Mouse (Mus musculus): ENCODE measurements at regions not wholly inside any gene's neighbourhood (a gene's known extent, or its start where the extent isn't known, plus 50 kb on each side); places are given as distances from the start of the nearest gene placed in this dataset.

GRCm38 (mm10) chr14:105728841-105729240, 167.8 kb downstream of the Spry2 start:
- no peaks in the 10 kb centered on the region for H3K9me3 ChIP-seq
- no peak overlapping the region for H3K9ac ChIP-seq
- 90% methylated on average over 5 of the region's 5 CpGs for WGBS
- H3K4me1 ChIP-seq, result peaks cover 21% of the 10 kb centered on the region
- H3K36me3 ChIP-seq, result no peaks in the 10 kb centered on the region
- no peaks in the 10 kb centered on the region for H3K27me3 ChIP-seq (replicated peaks)
- no peak overlapping the region for H3K4me3 ChIP-seq
- H3K4me2 ChIP-seq (replicated peaks), result no peak overlapping the region
- ATAC-seq (ENCODE audit: low FRiP score, low read depth), result no peak
- H3K27ac ChIP-seq, result no peak overlapping the region

DNA sequence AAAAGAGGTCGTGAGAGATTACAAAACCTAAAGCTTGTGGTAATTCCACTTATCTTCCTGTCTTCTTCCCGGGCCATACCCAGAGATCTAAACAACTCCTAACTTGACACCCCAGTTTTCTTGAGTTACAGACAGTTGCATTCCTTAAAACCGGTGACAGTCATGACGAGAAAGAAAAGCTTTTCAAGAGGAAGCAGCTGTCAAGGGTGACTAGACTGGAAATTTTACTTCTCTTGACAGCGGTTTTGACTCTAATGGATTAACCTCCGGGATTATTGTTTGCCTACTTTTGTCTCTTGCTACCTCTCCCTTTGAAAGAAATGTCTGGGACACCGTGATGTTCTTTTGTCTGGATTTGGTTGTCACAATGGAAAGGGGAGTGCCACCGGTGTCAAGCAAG, 170.9 kb downstream of the Spry2 start:
- no peak overlapping the region for H3K27ac ChIP-seq
- H3K9ac ChIP-seq, result no peak overlapping the region
- no peaks in the 10 kb centered on the region for H3K27me3 ChIP-seq (replicated peaks)
- 65% methylated on average over 8 of the region's 8 CpGs for whole genome bisulfite sequencing
- H3K36me3 ChIP-seq, result no peaks in the 10 kb centered on the region
- no peak overlapping the region for H3K4me2 ChIP-seq (replicated peaks)
- no peak overlapping the region for H3K4me3 ChIP-seq
- peaks cover 2% of the 10 kb centered on the region; the same call in 1 of the 2 replicates for H3K4me1 ChIP-seq
- ATAC-seq (ENCODE audit: low FRiP score, low read depth), result no peak
- H3K9me3 ChIP-seq, result no peaks in the 10 kb centered on the region

DNA sequence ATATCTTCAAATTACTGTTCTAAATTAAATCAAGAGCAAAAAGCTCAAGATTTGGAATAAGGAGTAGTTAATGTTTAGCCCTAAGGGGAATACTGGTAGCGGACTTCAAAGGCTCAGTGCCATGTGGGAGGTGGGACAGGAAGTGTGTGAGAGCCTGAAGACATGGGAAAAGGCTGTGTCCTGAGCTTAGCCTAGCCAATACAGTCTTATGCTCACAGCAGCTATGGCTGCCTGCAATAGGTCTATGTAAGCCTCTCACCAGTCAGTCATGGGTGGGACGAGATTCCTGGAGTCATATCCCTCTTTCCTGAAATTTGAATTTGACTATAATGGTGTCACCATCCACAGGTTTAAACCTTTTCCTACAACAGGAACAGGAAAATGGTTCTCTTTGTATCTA, 173.7 kb downstream of the Spry2 start:
- no peak for ATAC-seq (ENCODE audit: low FRiP score, low read depth)
- no peaks in the 10 kb centered on the region for H3K27me3 ChIP-seq (replicated peaks)
- no peak overlapping the region for H3K9ac ChIP-seq
- H3K4me2 ChIP-seq (replicated peaks), result no peak overlapping the region
- H3K27ac ChIP-seq, result no peak overlapping the region
- no peaks in the 10 kb centered on the region for H3K4me1 ChIP-seq
- no peaks in the 10 kb centered on the region for H3K36me3 ChIP-seq
- no peak overlapping the region for H3K4me3 ChIP-seq
- 69% methylated on average over 2 of the region's 2 CpGs for WGBS
- H3K9me3 ChIP-seq, result no peaks in the 10 kb centered on the region

GRCm38 (mm10) chr14:105721576-105721975, 175.0 kb downstream of the Spry2 start:
- ATAC-seq (ENCODE audit: low FRiP score, low read depth), result no peak
- H3K9me3 ChIP-seq, result no peaks in the 10 kb centered on the region
- no peaks in the 10 kb centered on the region for H3K36me3 ChIP-seq
- no peak overlapping the region for H3K9ac ChIP-seq
- no peaks in the 10 kb centered on the region for H3K27me3 ChIP-seq (replicated peaks)
- no peak overlapping the region for H3K4me3 ChIP-seq
- H3K27ac ChIP-seq, result no peak overlapping the region
- 77% methylated on average over 3 of the region's 3 CpGs for WGBS
- H3K4me2 ChIP-seq (replicated peaks), result no peak overlapping the region
- no peaks in the 10 kb centered on the region for H3K4me1 ChIP-seq

GRCm38 (mm10) chr14:105720816-105721510, 175.7 kb downstream of the Spry2 start:
- WGBS, result 86% methylated on average over 6 of the region's 6 CpGs

DNA sequence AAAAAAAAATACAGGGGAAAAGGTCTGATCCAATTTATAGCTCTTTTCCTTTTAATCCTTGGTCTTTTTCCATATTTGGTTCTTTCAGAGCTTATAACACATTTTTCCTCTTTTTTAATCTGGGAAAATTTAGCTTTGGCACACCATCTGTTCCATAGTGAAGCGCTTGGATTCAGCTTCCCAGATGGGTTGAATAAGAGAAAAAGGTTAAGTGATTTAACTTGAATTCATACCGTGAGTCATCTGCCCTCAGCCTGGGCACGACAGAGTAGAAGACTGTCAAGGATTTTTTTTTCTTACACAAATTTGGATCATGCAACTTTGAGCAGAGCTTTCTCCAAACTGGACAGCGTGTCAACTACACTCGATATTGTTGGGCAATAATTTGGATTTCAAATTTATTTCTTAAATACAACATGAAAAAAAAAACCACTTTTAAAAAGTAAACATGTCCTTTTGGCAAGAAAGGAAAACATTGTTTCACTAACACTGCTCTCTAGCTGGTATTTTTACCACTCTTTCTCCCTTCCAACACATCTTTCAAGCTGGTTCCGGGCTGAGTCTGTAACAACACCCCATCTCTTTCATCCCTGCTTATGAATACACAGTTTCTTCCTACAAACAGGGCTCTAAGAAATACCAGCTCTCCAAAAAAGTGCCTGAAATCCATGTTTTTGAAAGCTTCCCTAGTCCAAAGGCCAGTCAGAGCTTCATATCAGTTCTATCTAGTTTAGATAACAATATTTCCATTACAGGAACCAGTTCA, 177.8 kb downstream of the Spry2 start:
- H3K27ac ChIP-seq, result no peak overlapping the region

More at GRCm38 (mm10) chr14:105720816-105721510, 175.7 kb downstream of the Spry2 start:
- H3K4me2 ChIP-seq (replicated peaks), result no peak overlapping the region
- no peak overlapping the region for H3K4me3 ChIP-seq
- H3K9ac ChIP-seq, result no peak overlapping the region
- no peaks in the 10 kb centered on the region for H3K9me3 ChIP-seq
- H3K27ac ChIP-seq, result no peak overlapping the region
- no peaks in the 10 kb centered on the region for H3K36me3 ChIP-seq
- ATAC-seq (ENCODE audit: low FRiP score, low read depth), result no peak
- H3K27me3 ChIP-seq (replicated peaks), result no peaks in the 10 kb centered on the region
- H3K4me1 ChIP-seq, result no peaks in the 10 kb centered on the region

GRCm38 (mm10) chr14:105717821-105718220, 178.8 kb downstream of the Spry2 start:
- no peaks in the 10 kb centered on the region for H3K36me3 ChIP-seq
- H3K27me3 ChIP-seq (replicated peaks), result no peaks in the 10 kb centered on the region
- H3K4me3 ChIP-seq, result no peak overlapping the region
- ATAC-seq (ENCODE audit: low FRiP score, low read depth), result no peak
- H3K4me1 ChIP-seq, result no peaks in the 10 kb centered on the region
- 73% methylated on average over 2 of the region's 2 CpGs for WGBS
- H3K9me3 ChIP-seq, result no peaks in the 10 kb centered on the region
- no peak overlapping the region for H3K4me2 ChIP-seq (replicated peaks)
- H3K27ac ChIP-seq, result no peak overlapping the region
- no peak overlapping the region for H3K9ac ChIP-seq

More for the DNA sequence above, 177.8 kb downstream of the Spry2 start:
- no peak for ATAC-seq (ENCODE audit: low FRiP score, low read depth)
- H3K9me3 ChIP-seq, result no peaks in the 10 kb centered on the region
- no peak overlapping the region for H3K9ac ChIP-seq
- no peaks in the 10 kb centered on the region for H3K4me1 ChIP-seq
- no peaks in the 10 kb centered on the region for H3K36me3 ChIP-seq
- H3K4me3 ChIP-seq, result no peak overlapping the region
- no peaks in the 10 kb centered on the region for H3K27me3 ChIP-seq (replicated peaks)
- H3K4me2 ChIP-seq (replicated peaks), result no peak overlapping the region
- 83% methylated on average over 6 of the region's 6 CpGs for WGBS

GRCm38 (mm10) chr14:105708691-105709090, 187.9 kb downstream of the Spry2 start:
- Histone ChIP-seq H3K27ac (no peak overlapping the region), H3K36me3 (no peaks in the 10 kb centered on the region), H3K4me3 (no peak overlapping the region), H3K4me2 (replicated peaks) (no peak overlapping the region), H3K9ac (no peak overlapping the region), H3K27me3 (replicated peaks) (no peaks in the 10 kb centered on the region), H3K9me3 (no peaks in the 10 kb centered on the region), H3K4me1 (no peaks in the 10 kb centered on the region)
- ATAC-seq (ENCODE audit: low FRiP score, low read depth), result no peak
- WGBS, result 83% methylated on average over 2 of the region's 2 CpGs

DNA sequence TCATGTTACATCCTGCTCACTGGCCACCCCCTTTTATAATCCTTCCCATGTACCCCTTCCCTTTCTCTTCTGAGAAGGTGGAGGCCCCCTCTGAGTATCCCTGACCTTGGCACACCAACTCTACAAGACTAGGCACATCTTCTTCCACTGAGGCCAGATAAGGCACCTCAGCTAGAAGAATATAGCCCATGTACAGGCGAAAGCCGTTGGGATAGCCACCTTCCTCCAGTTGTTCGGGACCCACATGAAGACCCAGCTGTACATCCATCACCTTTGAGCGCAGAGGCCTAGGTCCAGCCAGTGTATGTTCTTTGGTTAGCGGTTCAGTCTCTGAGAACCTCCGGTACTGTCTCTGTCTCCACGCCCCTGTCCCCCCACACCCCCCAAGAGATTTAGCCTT, 189.9 kb downstream of the Spry2 start:
- no peak overlapping the region for H3K4me2 ChIP-seq (replicated peaks)
- no peak overlapping the region for H3K27ac ChIP-seq
- no peak overlapping the region for H3K9ac ChIP-seq
- no peaks in the 10 kb centered on the region for H3K36me3 ChIP-seq
- H3K4me1 ChIP-seq, result no peaks in the 10 kb centered on the region
- no peaks in the 10 kb centered on the region for H3K27me3 ChIP-seq (replicated peaks)
- 94% methylated on average over 7 of the region's 7 CpGs for WGBS
- no peak overlapping the region for H3K4me3 ChIP-seq
- no peaks in the 10 kb centered on the region for H3K9me3 ChIP-seq
- ATAC-seq (ENCODE audit: low FRiP score, low read depth), result no peak

- Histone ChIP-seq H3K9ac (no peak overlapping the region), H3K9me3 (no peaks in the 10 kb centered on the region), H3K4me3 (no peak overlapping the region), H3K4me2 (replicated peaks) (no peak overlapping the region), H3K27me3 (replicated peaks) (no peaks in the 10 kb centered on the region), H3K4me1 (no peaks in the 10 kb centered on the region), H3K36me3 (no peaks in the 10 kb centered on the region), H3K27ac (no peak overlapping the region)
- WGBS, result 24% methylated on average over 1 of the region's 1 CpGs
- no peak for ATAC-seq (ENCODE audit: low FRiP score, low read depth)
Measured at GRCm38 (mm10) chr14:105698616-105699015, 198.0 kb downstream of the Spry2 start.

DNA sequence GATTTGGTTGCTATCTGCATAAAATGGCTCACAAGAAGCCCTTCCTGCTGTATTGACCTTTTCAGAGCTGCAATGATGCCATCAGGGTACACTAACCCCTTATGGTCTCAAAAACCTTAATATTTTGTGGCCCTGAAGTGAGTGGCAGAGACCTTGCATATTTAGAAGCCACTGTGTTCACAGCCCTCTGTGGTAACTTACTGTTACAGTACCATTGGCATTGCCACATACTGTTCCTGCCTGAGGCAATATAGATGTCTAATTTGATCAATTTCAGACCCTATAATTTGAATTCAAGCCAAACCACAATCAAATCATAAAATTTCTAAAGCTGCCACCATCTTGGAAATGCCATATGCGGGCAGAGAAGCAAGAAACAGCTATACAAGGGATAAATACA, 198.5 kb downstream of the Spry2 start:
- Histone ChIP-seq H3K4me2 (replicated peaks) (no peak overlapping the region), H3K27ac (no peak overlapping the region), H3K4me3 (no peak overlapping the region), H3K27me3 (replicated peaks) (no peaks in the 10 kb centered on the region), H3K36me3 (no peaks in the 10 kb centered on the region), H3K4me1 (no peaks in the 10 kb centered on the region), H3K9ac (no peak overlapping the region), H3K9me3 (no peaks in the 10 kb centered on the region)
- no peak for ATAC-seq (ENCODE audit: low FRiP score, low read depth)
- 88% methylated on average over 1 of the region's 1 CpGs for WGBS

DNA sequence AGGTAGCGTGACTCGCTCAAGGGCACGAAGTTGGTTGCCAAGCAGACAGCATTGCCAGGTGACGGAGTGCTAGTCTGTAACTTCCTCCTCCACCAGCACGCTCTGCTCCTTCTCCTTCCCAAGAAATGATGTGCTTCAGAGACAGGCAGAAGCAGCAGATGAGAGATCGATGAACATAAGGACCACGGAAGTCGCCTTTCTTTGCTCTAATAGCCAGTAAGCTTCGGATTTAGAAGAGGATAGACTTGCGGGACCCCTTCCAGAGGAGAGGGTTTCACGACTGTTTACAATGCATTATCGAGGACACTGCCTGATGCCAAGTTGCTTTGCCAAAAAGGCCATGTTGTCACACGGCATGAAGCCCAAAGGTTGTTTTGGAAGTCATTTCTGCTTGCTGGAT, 199.2 kb downstream of the Spry2 start:
- Histone ChIP-seq H3K27ac (no peak overlapping the region), H3K4me3 (no peak overlapping the region), H3K4me1 (no peaks in the 10 kb centered on the region), H3K9me3 (no peaks in the 10 kb centered on the region), H3K9ac (no peak overlapping the region), H3K4me2 (replicated peaks) (no peak overlapping the region), H3K36me3 (no peaks in the 10 kb centered on the region), H3K27me3 (replicated peaks) (no peaks in the 10 kb centered on the region)
- ATAC-seq (ENCODE audit: low FRiP score, low read depth), result no peak
- WGBS, result 87% methylated on average over 13 of the region's 13 CpGs

DNA sequence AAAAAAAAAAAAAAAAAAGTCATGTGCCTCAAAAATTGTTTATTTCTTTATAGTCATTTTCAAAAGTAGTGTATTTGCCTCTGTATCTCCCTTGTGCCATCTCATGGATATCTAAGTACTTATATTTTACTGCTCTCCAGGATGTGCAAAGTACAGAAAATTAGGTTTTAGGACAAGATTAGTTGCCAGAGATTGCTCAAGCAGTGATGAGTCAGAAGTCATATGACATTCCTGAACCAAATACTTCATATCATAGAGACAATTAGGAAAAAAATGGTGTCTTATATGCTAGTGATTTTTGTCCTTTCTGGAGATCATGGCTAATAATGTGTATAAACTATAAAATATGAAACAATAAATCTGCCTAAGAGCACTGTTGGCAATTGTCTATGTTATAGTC, 201.7 kb downstream of the Spry2 start:
- no peak overlapping the region for H3K9ac ChIP-seq
- H3K27ac ChIP-seq, result no peak overlapping the region
- H3K36me3 ChIP-seq, result no peaks in the 10 kb centered on the region
- H3K4me3 ChIP-seq, result no peak overlapping the region
- H3K9me3 ChIP-seq, result no peaks in the 10 kb centered on the region
- no peaks in the 10 kb centered on the region for H3K4me1 ChIP-seq
- no peak for ATAC-seq (ENCODE audit: low FRiP score, low read depth)
- no peak overlapping the region for H3K4me2 ChIP-seq (replicated peaks)
- H3K27me3 ChIP-seq (replicated peaks), result no peaks in the 10 kb centered on the region
